Mouse (Mus musculus) left cerebral cortex, adult 8-10 months (tissue): Measurements from ENCODE around the gene Cdc5l. TPM values are rescaled to one million over a fixed set of nuclear protein-coding genes. Genes with fewer than 3 reads are reported as not detected.

Source experiments
- DNase-seq, 2 experiments: peaks; one replicate each; pipeline ENCODE4 v3.0.0; 2022; ENCODE audit warnings: low spot score in 2 of 2
- total RNA-seq, 4 experiments: library from RNA; stranded (reverse); gene quantifications; 2 replicates each; pipeline ENCODE4 v1.2.4; 2022

Gene Cdc5l
- total RNA-seq, 4 experiments from 2014 or later, result 50.9 to 62.6 (median 52.9) TPM

DNA sequence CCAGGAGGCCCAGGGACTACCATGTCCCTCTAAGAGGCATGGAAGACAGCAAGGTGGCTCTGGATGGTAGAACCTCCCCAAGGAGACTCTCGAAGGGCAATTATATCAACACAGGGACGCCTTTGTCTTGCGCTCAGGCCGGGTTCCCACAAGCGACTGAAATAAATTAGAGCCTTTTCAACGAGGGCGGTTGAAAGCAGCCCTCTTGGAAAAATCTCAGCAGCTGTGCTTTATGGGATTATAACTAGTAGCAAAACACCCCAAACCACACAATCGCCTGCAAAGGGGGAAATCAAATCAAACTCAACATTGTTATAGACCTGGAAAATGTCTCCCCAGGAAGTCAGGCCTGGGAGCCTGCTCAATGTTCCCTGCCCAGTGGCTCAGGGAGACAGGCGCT is 62.5 kb downstream of the Cdc5l start:
- DNase-seq, result no peak

DNA sequence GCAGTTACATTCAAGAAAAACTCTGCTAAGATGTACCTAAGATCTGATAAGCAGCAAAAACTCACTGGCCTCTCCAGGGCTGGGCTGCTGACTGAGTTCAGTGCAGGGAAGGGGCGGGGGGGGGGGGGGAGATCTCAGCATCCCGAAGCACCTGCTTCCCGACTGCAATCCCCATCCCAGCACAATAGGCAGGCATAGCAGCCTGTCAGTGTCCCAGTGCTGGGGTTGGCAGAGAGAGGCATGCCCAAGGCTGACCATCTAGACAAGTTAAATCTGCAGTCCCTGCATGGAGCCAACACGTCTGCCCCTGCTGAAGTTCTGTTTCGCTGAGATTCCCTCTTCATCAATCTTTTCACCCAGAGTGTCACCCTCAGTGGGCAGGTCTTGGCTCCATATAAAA is 63.0 kb downstream of the Cdc5l start:
- no peak for DNase-seq

DNA sequence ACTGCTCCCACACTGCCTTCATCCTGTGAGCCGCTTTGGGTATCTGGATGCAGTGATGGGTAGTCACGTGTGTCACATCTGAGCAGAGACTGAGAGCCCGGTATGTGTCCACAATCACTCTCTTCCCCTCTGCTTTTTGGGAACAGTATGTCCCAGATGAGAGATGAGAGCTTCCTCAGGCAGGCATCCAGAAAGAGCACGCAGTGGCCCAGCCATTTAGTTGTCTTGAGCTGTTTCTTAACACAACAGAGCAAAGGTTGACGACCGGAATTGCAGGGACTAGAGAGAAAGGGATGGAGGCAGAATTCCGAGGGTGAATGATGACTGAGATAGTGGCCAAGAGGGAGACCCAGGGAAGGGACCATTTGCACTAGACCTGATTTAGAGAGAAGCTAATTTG is 68.7 kb downstream of the Cdc5l start:
- no peak for DNase-seq

DNA sequence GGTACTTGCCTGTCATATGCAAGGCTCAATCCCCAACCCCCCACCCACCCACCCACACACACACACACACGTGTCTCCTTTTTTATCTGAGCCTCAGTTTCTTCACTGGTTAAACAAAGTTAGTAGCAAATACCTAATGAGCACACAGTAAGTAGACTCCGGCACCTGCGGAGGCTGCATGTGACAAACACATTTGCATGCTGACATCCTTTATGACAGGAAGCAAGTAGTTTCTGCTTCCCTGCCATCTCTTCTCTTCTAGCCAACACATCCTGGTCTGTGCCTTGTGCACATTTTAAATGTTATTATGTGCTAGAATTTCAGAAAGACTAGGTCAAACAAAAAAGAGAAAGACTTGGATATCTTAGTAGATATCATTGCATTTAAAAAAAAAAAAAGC is 72.6 kb downstream of the Cdc5l start:
- DNase-seq, result no peak

DNA sequence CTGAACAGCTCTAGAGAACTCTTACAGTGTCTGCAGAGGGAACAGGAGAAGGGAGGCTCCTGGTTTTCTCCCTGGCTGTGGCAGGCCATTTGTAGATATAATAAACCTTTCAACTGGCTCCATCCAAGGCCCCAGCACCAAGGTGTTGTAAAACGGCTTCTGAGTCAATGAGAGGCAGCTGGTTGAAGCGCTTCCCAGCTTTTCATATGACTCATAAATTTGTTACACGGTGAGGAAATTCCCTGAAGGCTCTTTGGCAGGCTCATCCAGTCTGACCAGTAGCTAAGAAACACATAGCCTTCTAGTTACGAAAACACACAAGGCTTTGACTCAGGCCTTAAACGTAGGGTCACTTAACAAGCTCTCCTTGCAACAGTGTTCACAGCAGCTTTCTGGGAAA is 74.1 kb downstream of the Cdc5l start:
- DNase-seq, result peak in 1 of 2 experiments; percentile 41

DNA sequence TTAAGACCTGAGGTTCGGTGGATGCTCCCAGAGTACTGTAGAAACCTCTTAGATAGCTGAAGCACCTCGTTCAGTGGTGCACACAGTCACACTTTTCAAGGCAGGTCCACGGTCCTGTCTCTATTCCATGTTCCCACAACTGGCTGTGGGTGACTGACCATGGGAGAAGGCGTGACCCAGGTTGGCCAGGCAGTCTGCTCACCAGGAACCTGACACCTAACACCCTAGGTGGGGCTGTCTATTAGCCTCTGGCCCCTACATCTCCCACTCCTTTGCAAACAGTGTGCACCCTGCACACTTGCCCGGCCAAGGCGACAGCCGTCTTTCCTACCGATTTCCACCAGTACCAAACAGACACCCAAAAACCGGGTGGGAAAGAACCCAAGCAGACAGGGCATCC is 77.1 kb downstream of the Cdc5l start:
- no peak for DNase-seq

DNA sequence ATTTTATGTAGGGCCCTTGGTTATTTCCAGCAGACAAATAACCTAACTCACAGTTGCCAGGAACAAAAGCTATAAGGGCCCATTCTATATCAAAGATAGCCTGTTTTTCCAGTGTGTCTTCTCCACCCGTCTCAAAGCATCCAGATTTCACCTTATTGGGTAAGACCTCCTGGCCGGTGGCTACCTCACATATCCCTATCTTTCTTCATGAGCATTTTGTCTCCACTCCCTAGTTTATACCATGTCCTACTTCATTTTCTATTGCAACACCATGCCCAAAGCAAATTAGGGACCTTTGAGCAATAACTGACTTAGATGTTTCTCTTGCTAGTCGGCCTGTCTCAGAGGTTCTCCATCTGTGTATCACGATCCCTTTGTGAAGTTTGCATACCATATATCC is 85.6 kb downstream of the Cdc5l start:
- DNase-seq, result no peak

Other genes starting within 250 kb of the Cdc5l start
- gene Spats1, start 41.7 kb upstream of the Cdc5l start, total RNA-seq, result 1 to 10 TPM; 6.2 to 7.8 (median 6.9) TPM
- 10 to 100 TPM; 22.0 to 25.1 (median 22.8) TPM for gene Aars2, start 73.1 kb upstream of the Cdc5l start, total RNA-seq
- gene Tcte1, start 89.7 kb upstream of the Cdc5l start, total RNA-seq, result 1 to 10 TPM; 1.3 to 1.7 (median 1.4) TPM
- 100 to 1,000 TPM in 3 of 4 experiments, 10 to 100 TPM in 1; 97.9 to 110 (median 100) TPM for gene Tmem151b, start 115.9 kb upstream of the Cdc5l start, total RNA-seq
- 1 to 10 TPM; 2.1 to 3.2 (median 2.5) TPM for gene Nfkbie, start 122.0 kb upstream of the Cdc5l start, total RNA-seq
- gene Slc35b2, start 130.1 kb upstream of the Cdc5l start, total RNA-seq, result 10 to 100 TPM; 26.8 to 33.4 (median 29.4) TPM
- 1,000 to 10,000 TPM; 1,476 to 1,616 (median 1,547) TPM for gene Hsp90ab1, start 139.5 kb upstream of the Cdc5l start, total RNA-seq
- gene Slc29a1, start 165.9 kb upstream of the Cdc5l start, total RNA-seq, result 10 to 100 TPM; 27.4 to 32.1 (median 29.5) TPM
- gene Mymx, start 168.4 kb upstream of the Cdc5l start, total RNA-seq, result not detected
- gene Capn11, start 225.6 kb upstream of the Cdc5l start, total RNA-seq, result 1 to 10 TPM in 1 of 4 experiments, under 1 TPM in 2, not detected in 1; 0.43 to 1.7 (median 0.54) TPM